Mouse (Mus musculus): ENCODE results near the gene Abcb6. TPM values are rescaled to one million over a fixed set of nuclear protein-coding genes. Genes with fewer than 3 reads are reported as not detected.

Gene Abcb6
- polyA plus RNA-seq, 1 experiment from 2014 or later, result 32.6 TPM

GRCm38 (mm10) chr1:75190577-75190976, 10.4 kb upstream of the Abcb6 start:
- Histone ChIP-seq H3K4me1 (replicated peaks) (peaks cover 31% of the 10 kb centered on the region), H3K27ac (no peak overlapping the region), H3K27me3 (ENCODE audit: insufficient read depth, poor library complexity, severe bottlenecking) (no peaks in the 10 kb centered on the region), H3K9me3 (no peaks in the 10 kb centered on the region), H3K4me3 (peak overlapping the region; percentile 89; the same call in 1 of the 2 replicates), H3K36me3 (peaks cover 34% of the 10 kb centered on the region)
- no peak for DNase-seq (ENCODE audit: low spot score)
- WGBS, result 72% methylated on average over 2 of the region's 2 CpGs

- no peaks in the 10 kb centered on the region for H3K27me3 ChIP-seq (ENCODE audit: insufficient read depth, poor library complexity, severe bottlenecking)
- no peaks in the 10 kb centered on the region for H3K9me3 ChIP-seq
- 91% methylated on average over 2 of the region's 2 CpGs for WGBS
- no peak overlapping the region for H3K27ac ChIP-seq
- peaks cover 45% of the 10 kb centered on the region for H3K36me3 ChIP-seq
- no peak for DNase-seq (ENCODE audit: low spot score)
- no peak overlapping the region for H3K4me3 ChIP-seq
- peaks cover 23% of the 10 kb centered on the region for H3K4me1 ChIP-seq (replicated peaks)
These were observed 7.8 kb upstream of the Abcb6 start for GRCm38 (mm10) chr1:75187914-75188483.

- Histone ChIP-seq H3K4me3 (no peak overlapping the region), H3K9me3 (no peaks in the 10 kb centered on the region), H3K27me3 (ENCODE audit: insufficient read depth, poor library complexity, severe bottlenecking) (no peaks in the 10 kb centered on the region), H3K4me1 (replicated peaks) (peaks cover 16% of the 10 kb centered on the region), H3K27ac (no peak overlapping the region), H3K36me3 (peaks cover 54% of the 10 kb centered on the region)
- DNase-seq (ENCODE audit: low spot score), result no peak
These were observed 6.9 kb upstream of the Abcb6 start for GRCm38 (mm10) chr1:75187126-75187525.

GRCm38 (mm10) chr1:75185495-75185894, 5.3 kb upstream of the Abcb6 start:
- WGBS, result 92% methylated on average over 11 of the region's 11 CpGs
- Histone ChIP-seq H3K36me3 (peaks cover 68% of the 10 kb centered on the region), H3K27me3 (ENCODE audit: insufficient read depth, poor library complexity, severe bottlenecking) (no peaks in the 10 kb centered on the region), H3K4me1 (replicated peaks) (peaks cover 11% of the 10 kb centered on the region), H3K4me3 (no peak overlapping the region), H3K27ac (no peak overlapping the region), H3K9me3 (no peaks in the 10 kb centered on the region)
- DNase-seq (ENCODE audit: low spot score), result no peak

DNA sequence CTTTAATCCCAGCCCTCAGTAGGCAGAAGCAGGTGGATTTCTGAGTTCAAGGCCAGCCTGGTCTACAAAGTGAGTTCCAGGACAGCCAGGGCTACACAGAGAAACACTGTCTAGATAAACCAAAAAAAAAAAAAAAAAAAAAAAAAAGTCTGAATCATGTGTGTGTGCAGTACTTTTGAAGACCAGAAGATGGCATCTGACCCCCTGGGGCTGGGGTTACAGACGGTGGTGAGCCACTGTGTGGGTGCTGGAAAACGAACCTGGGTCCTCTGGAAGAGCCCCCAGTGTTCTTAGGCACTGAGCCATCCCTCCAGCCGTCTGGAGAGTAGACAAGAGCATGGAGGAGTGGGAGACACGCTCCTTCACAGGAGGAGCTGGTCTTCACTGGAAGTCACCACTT, 2.0 kb upstream of the Abcb6 start:
- Histone ChIP-seq H3K4me1 (replicated peaks) (peaks cover 34% of the 10 kb centered on the region), H3K9me3 (no peaks in the 10 kb centered on the region), H3K27me3 (ENCODE audit: insufficient read depth, poor library complexity, severe bottlenecking) (no peaks in the 10 kb centered on the region), H3K36me3 (peaks cover 67% of the 10 kb centered on the region), H3K4me3 (no peak overlapping the region), H3K27ac (no peak overlapping the region)
- DNase-seq (ENCODE audit: low spot score), result no peak
- WGBS, result 70% methylated on average over 4 of the region's 4 CpGs

DNA sequence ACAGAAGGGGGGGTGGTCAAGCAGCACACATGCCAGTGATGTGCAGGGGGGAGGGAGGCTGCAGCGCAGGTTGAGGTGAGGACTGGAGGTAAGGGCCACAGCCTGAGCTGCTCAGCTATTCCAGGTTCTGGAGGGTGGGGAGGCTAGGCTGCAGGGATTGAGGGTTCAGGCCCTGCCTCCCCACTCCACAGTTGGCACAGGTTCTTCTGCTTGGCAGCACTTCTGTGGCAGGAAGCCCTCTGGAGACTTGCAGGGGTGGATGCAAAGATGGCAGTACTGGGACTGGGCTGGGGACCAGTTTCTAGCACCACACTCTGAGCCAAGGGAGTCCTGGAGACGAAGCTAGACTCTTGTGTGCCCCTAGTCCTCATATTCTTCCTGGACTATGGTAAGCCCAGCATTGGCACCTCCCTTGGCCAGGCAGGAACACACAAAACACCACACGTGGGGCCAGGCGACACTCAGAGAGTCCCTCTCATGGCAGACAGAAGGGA, 1.2 kb upstream of the Abcb6 start:
- WGBS, result 88% methylated on average over 4 of the region's 4 CpGs
- H3K4me3 ChIP-seq, result no peak overlapping the region
- no peak overlapping the region for H3K27ac ChIP-seq
- no peaks in the 10 kb centered on the region for H3K27me3 ChIP-seq (ENCODE audit: insufficient read depth, poor library complexity, severe bottlenecking)
- no peak for DNase-seq (ENCODE audit: low spot score)
- H3K4me1 ChIP-seq (replicated peaks), result peaks cover 34% of the 10 kb centered on the region
- H3K9me3 ChIP-seq, result no peaks in the 10 kb centered on the region
- H3K36me3 ChIP-seq, result peaks cover 68% of the 10 kb centered on the region

DNA sequence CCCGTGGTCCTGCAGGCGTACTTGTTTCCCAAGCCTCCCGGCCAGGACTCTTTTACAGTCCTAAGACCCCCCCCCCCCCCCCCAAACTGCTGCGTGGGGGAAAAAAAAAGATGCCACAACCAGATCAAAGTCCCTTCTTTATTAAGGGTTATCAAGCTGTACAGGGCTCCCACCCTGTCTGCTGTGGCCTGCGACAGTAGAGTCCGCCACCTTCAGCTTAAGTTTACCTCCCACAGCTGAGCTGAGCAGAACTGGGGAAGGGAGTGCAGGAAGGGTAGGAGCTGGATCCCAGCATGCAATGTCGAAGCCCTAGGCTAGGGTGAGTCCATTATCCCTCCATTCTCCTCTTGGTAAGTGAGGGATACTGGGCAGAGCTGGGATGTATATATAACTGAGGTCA, 549 bp upstream of the Abcb6 start:
- Histone ChIP-seq H3K9me3 (no peaks in the 10 kb centered on the region), H3K4me3 (peak overlapping the region; percentile 73), H3K36me3 (peaks cover 68% of the 10 kb centered on the region), H3K4me1 (replicated peaks) (peaks cover 34% of the 10 kb centered on the region), H3K27me3 (ENCODE audit: insufficient read depth, poor library complexity, severe bottlenecking) (no peaks in the 10 kb centered on the region), H3K27ac (peak overlapping the region; percentile 88)
- WGBS, result 39% methylated on average over 7 of the region's 7 CpGs
- DNase-seq (ENCODE audit: low spot score), result no peak

GRCm38 (mm10) chr1:75179334-75180104, 673 bp downstream of the Abcb6 start:
- Histone ChIP-seq H3K27me3 (ENCODE audit: insufficient read depth, poor library complexity, severe bottlenecking) (no peaks in the 10 kb centered on the region), H3K4me1 (replicated peaks) (peaks cover 34% of the 10 kb centered on the region), H3K27ac (peak overlapping the region; percentile 88), H3K9me3 (no peaks in the 10 kb centered on the region), H3K4me3 (peak overlapping the region; percentile 73), H3K36me3 (peaks cover 68% of the 10 kb centered on the region)
- 11% methylated on average over 23 of the region's 23 CpGs for WGBS
- DNase-seq (ENCODE audit: low spot score), result peak; percentile 6

- WGBS, result under 1% methylated on average over 59 of the region's 59 CpGs
- no peaks in the 10 kb centered on the region for H3K27me3 ChIP-seq (ENCODE audit: insufficient read depth, poor library complexity, severe bottlenecking)
These were observed 11.4 kb downstream of the Abcb6 start, which contains the start of gene Zfand2b for GRCm38 (mm10) chr1:75168472-75169464. Gene Zfand2b (plus strand): TSS chr1:75168646.

GRCm38 (mm10) chr1:75168093-75168471, 12.1 kb downstream of the Abcb6 start:
- Histone ChIP-seq H3K27me3 (ENCODE audit: insufficient read depth, poor library complexity, severe bottlenecking) (no peaks in the 10 kb centered on the region), H3K4me1 (replicated peaks) (peaks cover 18% of the 10 kb centered on the region), H3K27ac (peak overlapping the region; percentile 90), H3K4me3 (peak overlapping the region; percentile 82), H3K36me3 (peaks cover 29% of the 10 kb centered on the region), H3K9me3 (no peaks in the 10 kb centered on the region)
- no peak for DNase-seq (ENCODE audit: low spot score)
- 6% methylated on average over 7 of the region's 7 CpGs for WGBS

More at GRCm38 (mm10) chr1:75168472-75169464, 11.4 kb downstream of the Abcb6 start, which contains the start of gene Zfand2b:
- Histone ChIP-seq H3K4me1 (replicated peaks) (peaks cover 18% of the 10 kb centered on the region), H3K36me3 (peaks cover 36% of the 10 kb centered on the region), H3K27ac (peak within 1 kb of the TSS; percentile 90), H3K9me3 (no peaks in the 10 kb centered on the region), H3K4me3 (peak within 1 kb of the TSS; percentile 82)
- peak; percentile 97 for DNase-seq (ENCODE audit: low spot score)

- DNase-seq (ENCODE audit: low spot score), result no peak
- Histone ChIP-seq H3K27me3 (ENCODE audit: insufficient read depth, poor library complexity, severe bottlenecking) (no peaks in the 10 kb centered on the region), H3K36me3 (no peaks in the 10 kb centered on the region), H3K9me3 (no peaks in the 10 kb centered on the region), H3K4me3 (no peak overlapping the region), H3K27ac (no peak overlapping the region), H3K4me1 (replicated peaks) (no peaks in the 10 kb centered on the region)
- 79% methylated on average over 4 of the region's 4 CpGs for WGBS
These were observed 20.0 kb downstream of the Abcb6 start for GRCm38 (mm10) chr1:75160256-75160617.

DNA sequence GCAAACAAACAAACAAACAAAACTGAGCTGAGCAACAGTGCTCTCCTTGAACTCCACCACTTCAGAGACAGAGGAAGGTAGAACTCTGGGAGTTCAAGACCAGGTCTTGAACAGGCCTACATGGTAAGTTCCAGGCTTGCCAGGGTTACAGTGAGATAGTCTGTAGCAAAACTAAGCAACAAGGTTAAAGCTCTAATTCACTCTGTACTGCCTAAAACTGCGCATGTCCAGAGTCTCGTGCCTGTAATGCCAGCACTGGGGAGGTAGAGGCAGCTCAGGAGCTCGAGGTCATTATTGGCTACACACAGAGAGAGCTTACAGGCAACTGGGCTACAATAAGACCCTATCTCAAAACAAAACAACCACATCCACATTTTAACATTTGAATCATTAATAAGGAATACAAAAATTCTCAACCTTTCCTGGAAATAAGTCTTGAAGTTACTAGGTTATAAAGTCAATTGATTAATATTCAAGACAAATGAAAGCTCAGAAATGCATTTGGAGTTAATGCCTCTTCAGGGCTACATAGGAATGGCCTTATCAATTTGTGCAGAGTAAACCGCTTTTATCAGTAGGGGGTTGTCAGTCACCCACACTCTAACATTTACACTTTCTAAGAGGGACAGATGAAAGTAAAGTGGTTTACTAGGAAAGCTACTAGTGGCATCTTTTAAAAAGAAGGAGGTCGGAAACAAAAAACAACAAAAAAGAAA, 20.5 kb downstream of the Abcb6 start:
- no peaks in the 10 kb centered on the region for H3K9me3 ChIP-seq
- WGBS, result 73% methylated on average over 5 of the region's 5 CpGs

More for the DNA sequence above, 20.5 kb downstream of the Abcb6 start:
- Histone ChIP-seq H3K4me3 (no peak overlapping the region), H3K36me3 (no peaks in the 10 kb centered on the region), H3K4me1 (replicated peaks) (no peaks in the 10 kb centered on the region), H3K27ac (no peak overlapping the region), H3K27me3 (ENCODE audit: insufficient read depth, poor library complexity, severe bottlenecking) (no peaks in the 10 kb centered on the region)
- DNase-seq (ENCODE audit: low spot score), result no peak
